Mouse (Mus musculus) CD8-positive naive resting alpha-beta T cell, adult 2 months (primary cell): ENCODE results near the gene Ctdnep1.

Experiments used
- DNase-seq, 2 experiments: peaks; one replicate each; pipeline ENCODE4 v3.0.0; 2022; ENCODE audit warnings: low read depth in 2 of 2, low spot score in 2 of 2

Ctdnep1 gene

GRCm38 (mm10) chr11:69981141-69981762 is at the start of gene Ctdnep1:
Gene Ctdnep1 (plus strand): TSS chr11:69981156.
- DNase-seq: no peak

GRCm38 (mm10) chr11:69931769-69932168 is 49.2 kb upstream of the Ctdnep1 start:
- no peak for DNase-seq

GRCm38 (mm10) chr11:69932254-69932653 is 48.7 kb upstream of the Ctdnep1 start:
- DNase-seq: no peak

GRCm38 (mm10) chr11:69933066-69933465 is 47.9 kb upstream of the Ctdnep1 start:
- DNase-seq: no peak

- peak; percentile 90 to 93 for DNase-seq
Measured at GRCm38 (mm10) chr11:69934169-69934568, 46.8 kb upstream of the Ctdnep1 start.

GRCm38 (mm10) chr11:69934681-69935080 is 46.3 kb upstream of the Ctdnep1 start:
- no peak for DNase-seq

- DNase-seq: peak; percentile 53 to 59
Measured at GRCm38 (mm10) chr11:69935137-69935879, 45.6 kb upstream of the Ctdnep1 start, which contains the start of gene Ybx2. Gene Ybx2 (plus strand): TSS chr11:69935796.

- DNase-seq: no peak
Measured at GRCm38 (mm10) chr11:69936156-69936555, 44.8 kb upstream of the Ctdnep1 start.

- no peak for DNase-seq
Measured at GRCm38 (mm10) chr11:69936714-69937347, 44.1 kb upstream of the Ctdnep1 start.

GRCm38 (mm10) chr11:69937385-69937784 is 43.6 kb upstream of the Ctdnep1 start:
- DNase-seq: no peak

- no peak for DNase-seq
Measured at GRCm38 (mm10) chr11:69937834-69938233, 43.1 kb upstream of the Ctdnep1 start.

GRCm38 (mm10) chr11:69938401-69938979 is 42.5 kb upstream of the Ctdnep1 start:
- DNase-seq: no peak

GRCm38 (mm10) chr11:69939181-69939580 is 41.8 kb upstream of the Ctdnep1 start:
- DNase-seq: no peak

- DNase-seq: no peak
Measured at GRCm38 (mm10) chr11:69939731-69940130, 41.2 kb upstream of the Ctdnep1 start.

GRCm38 (mm10) chr11:69940962-69941361 is 40.0 kb upstream of the Ctdnep1 start:
- no peak for DNase-seq

GRCm38 (mm10) chr11:69945216-69945615 is 35.7 kb upstream of the Ctdnep1 start:
- no peak for DNase-seq

- DNase-seq: no peak
Measured at GRCm38 (mm10) chr11:69945997-69946891, 34.7 kb upstream of the Ctdnep1 start.

- no peak for DNase-seq
Measured at GRCm38 (mm10) chr11:69947337-69948065, 33.5 kb upstream of the Ctdnep1 start.

GRCm38 (mm10) chr11:69948066-69948762 is 32.7 kb upstream of the Ctdnep1 start, which contains the start of gene Slc2a4:
Gene Slc2a4 (minus strand): TSS chr11:69948188.
- DNase-seq: peak; percentile 55 to 65
